Mouse (Mus musculus) myocyte (in vitro differentiated cells): ENCODE data around the gene Zbtb1. TPM values are rescaled to one million over a fixed set of nuclear protein-coding genes. Genes with fewer than 3 reads are reported as not detected.

Experiments used
- H3K27me3 ChIP-seq: one replicate; pipeline ENCODE4 v1.6.1; 2011; ENCODE audit not compliant: control insufficient read depth, insufficient read depth, insufficient read length
- H3K36me3 ChIP-seq: one replicate; pipeline ENCODE4 v1.6.1; 2011; ENCODE audit not compliant: control insufficient read depth, insufficient read depth
- H3K4me2 ChIP-seq: one replicate; pipeline ENCODE4 v1.6.1; 2011; ENCODE audit warnings: low read depth, control low read depth
- H3K4me3 ChIP-seq: one replicate; pipeline ENCODE4 v1.5.1; 2011; ENCODE audit warnings: mild to moderate bottlenecking, control low read depth, moderate library complexity
- H3K79me2 ChIP-seq: one replicate; pipeline ENCODE4 v1.6.1; 2011; ENCODE audit not compliant: control insufficient read depth, insufficient read depth
- H3ac ChIP-seq: one replicate; pipeline ENCODE4 v1.6.1; 2011; ENCODE audit not compliant: control insufficient read depth, insufficient read length
- CEBPB ChIP-seq: IDR thresholded peaks from 2 replicates; pipeline ENCODE4 v1.6.1; 2011; ENCODE audit warnings: mild to moderate bottlenecking, moderate library complexity; ENCODE audit not compliant: poor library complexity, insufficient read depth, severe bottlenecking
- E2F4 ChIP-seq: IDR thresholded peaks from one replicate; pipeline ENCODE4 v1.6.1; 2011; ENCODE audit warnings: mild to moderate bottlenecking, control low read depth, moderate library complexity; ENCODE audit not compliant: insufficient read depth
- MAX ChIP-seq: IDR thresholded peaks from one replicate; pipeline ENCODE4 v1.6.1; 2011; ENCODE audit warnings: low read depth, mild to moderate bottlenecking, control low read depth
- MYOD1 ChIP-seq, 3 experiments: IDR thresholded peaks; one replicate each; pipeline ENCODE4 v1.6.1; 2011; ENCODE audit warnings: control low read depth in 2 of 3, low read depth in 2 of 3, mild to moderate bottlenecking in 2 of 3, moderate library complexity in 1 of 3; ENCODE audit not compliant: insufficient read length in 2 of 3, control insufficient read depth in 1 of 3
- MYOG ChIP-seq, 3 experiments: IDR thresholded peaks; one replicate each; pipeline ENCODE4 v1.6.1; 2011; ENCODE audit warnings: control low read depth in 2 of 3, low read depth in 2 of 3, mild to moderate bottlenecking in 2 of 3; ENCODE audit not compliant: insufficient read length in 2 of 3, control insufficient read depth in 1 of 3, insufficient read depth in 1 of 3
- POLR2A ChIP-seq: IDR thresholded peaks from one replicate; pipeline ENCODE4 v1.6.1; 2011; ENCODE audit warnings: low read depth, mild to moderate bottlenecking, control low read depth, moderate library complexity; ENCODE audit not compliant: insufficient read length
- POLR2AphosphoS2 ChIP-seq: IDR thresholded peaks from one replicate; pipeline ENCODE4 v1.6.1; 2011; ENCODE audit warnings: low read depth, control low read depth; ENCODE audit not compliant: insufficient read length
- REST ChIP-seq: IDR thresholded peaks from one replicate; pipeline ENCODE4 v1.6.1; 2011; ENCODE audit warnings: mild to moderate bottlenecking, control low read depth, moderate library complexity; ENCODE audit not compliant: insufficient read depth, insufficient read length
- SRF ChIP-seq: IDR thresholded peaks from one replicate; pipeline ENCODE4 v1.6.1; 2011; ENCODE audit warnings: low read depth; ENCODE audit not compliant: control insufficient read depth, insufficient read length
- TCF12 ChIP-seq: IDR thresholded peaks from one replicate; pipeline ENCODE4 v1.6.1; 2011; ENCODE audit warnings: mild to moderate bottlenecking, control low read depth; ENCODE audit not compliant: poor library complexity, insufficient read depth, severe bottlenecking
- TCF3 ChIP-seq: IDR thresholded peaks from one replicate; pipeline ENCODE4 v1.6.1; 2011; ENCODE audit warnings: low read depth, control low read depth; ENCODE audit not compliant: insufficient read length
- USF1 ChIP-seq: IDR thresholded peaks from one replicate; pipeline ENCODE4 v1.6.1; 2011; ENCODE audit warnings: low read depth, mild to moderate bottlenecking, control low read depth, moderate library complexity
- polyA plus RNA-seq: library from polyadenylated mRNA; unstranded; fragments of >200 nt; fragmentation: generic; extraction: Trizol; gene quantifications from one replicate; pipeline ENCODE4 v1.2.1, GENCODE M21; 2012; ENCODE audit warnings: missing spikeins

The Zbtb1 gene
- polyA plus RNA-seq, 1 experiment, result 1.7 TPM

GRCm38 (mm10) chr12:76345759-76346455, 24.2 kb upstream of the Zbtb1 start:
- Histone ChIP-seq H3K36me3 (peaks cover 8% of the 10 kb centered on the region), H3K4me2 (no peak overlapping the region), H3ac (no peak overlapping the region), H3K4me3 (no peak overlapping the region), H3K79me2 (no peaks in the 10 kb centered on the region), H3K27me3 (no peaks in the 10 kb centered on the region)
- TF ChIP-seq CEBPB (0 out of 2 replicates have a peak, but pooled peaks have one; percentile 26), REST (no peak)

DNA sequence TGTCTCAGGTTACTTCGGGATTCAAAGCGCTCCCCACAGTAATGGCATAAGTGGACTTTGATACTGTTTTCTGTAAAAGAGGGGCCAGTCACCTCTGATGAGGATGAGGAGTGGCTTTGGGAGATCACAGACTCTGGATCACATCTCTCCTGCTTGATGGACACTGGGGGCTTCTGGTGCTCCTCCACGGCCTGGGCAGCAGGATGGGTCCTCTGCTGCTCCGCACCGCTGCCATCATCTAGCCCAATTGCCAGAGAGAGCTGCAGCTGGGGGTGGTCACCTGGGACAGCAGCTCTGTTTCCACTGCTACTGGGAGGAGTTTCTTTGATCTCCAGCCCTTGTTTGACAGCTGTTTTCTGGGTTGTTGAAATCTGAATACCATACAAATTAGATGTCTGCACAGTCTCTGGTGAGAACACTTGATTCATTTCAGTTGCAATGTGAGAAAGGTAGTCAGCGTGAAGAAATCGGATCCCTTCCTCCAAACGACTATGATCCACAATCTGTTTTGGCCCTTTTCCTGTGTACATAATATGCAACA, 20.3 kb upstream of the Zbtb1 start:
- TF ChIP-seq MAX (no peak), REST (no peak), MYOG (IDR thresholded peaks at IDR 0.05; ENCODE audit: control insufficient read depth in 1 of 3, insufficient read depth in 1 of 3, insufficient read length in 2 of 3, low read depth in 2 of 3) (no peak), E2F4 (no peak), TCF12 (no peak), SRF (no peak), POLR2A (no peak), TCF3 (no peak), USF1 (no peak), POLR2AphosphoS2 (no peak), MYOD1 (IDR thresholded peaks at IDR 0.05; ENCODE audit: control insufficient read depth in 1 of 3, insufficient read length in 2 of 3, low read depth in 2 of 3) (no peak), CEBPB (no peak)
- H3K4me2 ChIP-seq, result no peak overlapping the region
- no peaks in the 10 kb centered on the region for H3K27me3 ChIP-seq
- H3K4me3 ChIP-seq, result no peak overlapping the region
- no peaks in the 10 kb centered on the region for H3K79me2 ChIP-seq
- peaks cover 17% of the 10 kb centered on the region for H3K36me3 ChIP-seq
- no peak overlapping the region for H3ac ChIP-seq

DNA sequence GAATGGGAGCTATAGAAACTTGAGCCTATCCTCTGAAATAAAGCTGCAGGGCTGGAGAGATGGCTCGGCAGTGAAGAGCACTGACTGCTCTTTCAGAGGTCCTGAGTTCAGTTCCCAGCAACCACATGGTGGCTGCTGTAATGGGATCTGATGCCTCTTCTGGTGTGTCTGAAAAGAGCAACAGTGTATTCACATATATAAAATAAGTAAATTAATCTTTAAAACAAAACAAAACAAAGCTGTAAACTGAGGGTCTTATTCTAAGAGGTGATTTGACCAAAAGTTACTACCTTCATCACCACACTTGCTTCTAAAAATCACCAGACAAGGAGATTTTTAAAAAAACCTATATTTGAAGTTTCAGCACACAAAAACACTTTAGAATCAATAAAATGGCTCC, 9.2 kb upstream of the Zbtb1 start:
- Histone ChIP-seq H3ac (no peak overlapping the region), H3K27me3 (no peaks in the 10 kb centered on the region), H3K4me3 (no peak overlapping the region), H3K36me3 (no peaks in the 10 kb centered on the region), H3K4me2 (no peak overlapping the region), H3K79me2 (peaks cover 58% of the 10 kb centered on the region)
- TF ChIP-seq POLR2A (no peak), POLR2AphosphoS2 (no peak), USF1 (no peak), TCF12 (no peak), E2F4 (no peak), TCF3 (no peak), MYOD1 (IDR thresholded peaks at IDR 0.05; ENCODE audit: control insufficient read depth in 1 of 3, insufficient read length in 2 of 3, low read depth in 2 of 3) (no peak), REST (no peak), MYOG (IDR thresholded peaks at IDR 0.05; ENCODE audit: control insufficient read depth in 1 of 3, insufficient read depth in 1 of 3, insufficient read length in 2 of 3, low read depth in 2 of 3) (no peak), CEBPB (no peak), MAX (no peak)

GRCm38 (mm10) chr12:76361405-76362302, 8.4 kb upstream of the Zbtb1 start:
- Histone ChIP-seq H3K79me2 (peaks cover 66% of the 10 kb centered on the region), H3K36me3 (no peaks in the 10 kb centered on the region), H3K4me3 (no peak overlapping the region), H3K4me2 (no peak overlapping the region), H3K27me3 (no peaks in the 10 kb centered on the region), H3ac (no peak overlapping the region)
- TF ChIP-seq CEBPB, result no peak
- TF ChIP-seq MAX, result no peak
- TF ChIP-seq MYOD1 (IDR thresholded peaks at IDR 0.05; ENCODE audit: control insufficient read depth in 1 of 3, insufficient read length in 2 of 3, low read depth in 2 of 3), result no peak
- TF ChIP-seq TCF12, result no peak
- no peak for TF ChIP-seq POLR2AphosphoS2

DNA sequence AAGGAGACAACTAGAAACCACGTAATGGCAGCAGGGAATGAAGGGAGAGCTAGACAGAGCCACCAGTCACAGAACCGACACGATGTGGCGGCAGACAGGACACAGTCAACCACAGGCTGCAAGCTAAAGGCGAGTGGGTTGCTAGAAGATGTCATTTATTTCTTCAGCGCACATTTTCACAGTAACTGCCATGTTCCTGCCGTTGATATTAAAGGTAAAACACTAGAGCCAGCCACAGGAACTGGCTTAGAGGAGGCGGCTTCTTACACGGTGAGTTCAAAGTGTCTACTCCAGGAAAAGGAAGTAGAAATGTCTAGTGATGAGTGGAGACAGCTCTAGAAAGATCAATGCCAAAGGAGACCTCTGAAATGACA, 7.8 kb upstream of the Zbtb1 start:
- Histone ChIP-seq H3ac (no peak overlapping the region), H3K79me2 (peaks cover 72% of the 10 kb centered on the region), H3K4me3 (no peak overlapping the region), H3K4me2 (no peak overlapping the region), H3K36me3 (no peaks in the 10 kb centered on the region), H3K27me3 (no peaks in the 10 kb centered on the region)
- TF ChIP-seq SRF (no peak), REST (no peak), E2F4 (no peak), MYOD1 (IDR thresholded peaks at IDR 0.05; ENCODE audit: control insufficient read depth in 1 of 3, insufficient read length in 2 of 3, low read depth in 2 of 3) (no peak)
